Mouse (Mus musculus) layer of hippocampus, postnatal 14 days (tissue): ENCODE results near the gene Efnb2. TPM values are rescaled to one million over a fixed set of nuclear protein-coding genes. Genes with fewer than 3 reads are reported as not detected.

Source experiments
- DNase-seq, 2 experiments: peaks; one replicate each; pipeline ENCODE4 v3.0.0; 2021 to 2022; ENCODE audit warnings: low spot score in 2 of 2, mixed read lengths in 1 of 2
- total RNA-seq, 2 experiments: library from RNA; stranded (reverse); gene quantifications; 2 replicates each; pipeline ENCODE4 v1.2.3; 2021

The Efnb2 gene
- total RNA-seq, 2 experiments from 2014 or later = 31.6 to 35.0 TPM

DNA sequence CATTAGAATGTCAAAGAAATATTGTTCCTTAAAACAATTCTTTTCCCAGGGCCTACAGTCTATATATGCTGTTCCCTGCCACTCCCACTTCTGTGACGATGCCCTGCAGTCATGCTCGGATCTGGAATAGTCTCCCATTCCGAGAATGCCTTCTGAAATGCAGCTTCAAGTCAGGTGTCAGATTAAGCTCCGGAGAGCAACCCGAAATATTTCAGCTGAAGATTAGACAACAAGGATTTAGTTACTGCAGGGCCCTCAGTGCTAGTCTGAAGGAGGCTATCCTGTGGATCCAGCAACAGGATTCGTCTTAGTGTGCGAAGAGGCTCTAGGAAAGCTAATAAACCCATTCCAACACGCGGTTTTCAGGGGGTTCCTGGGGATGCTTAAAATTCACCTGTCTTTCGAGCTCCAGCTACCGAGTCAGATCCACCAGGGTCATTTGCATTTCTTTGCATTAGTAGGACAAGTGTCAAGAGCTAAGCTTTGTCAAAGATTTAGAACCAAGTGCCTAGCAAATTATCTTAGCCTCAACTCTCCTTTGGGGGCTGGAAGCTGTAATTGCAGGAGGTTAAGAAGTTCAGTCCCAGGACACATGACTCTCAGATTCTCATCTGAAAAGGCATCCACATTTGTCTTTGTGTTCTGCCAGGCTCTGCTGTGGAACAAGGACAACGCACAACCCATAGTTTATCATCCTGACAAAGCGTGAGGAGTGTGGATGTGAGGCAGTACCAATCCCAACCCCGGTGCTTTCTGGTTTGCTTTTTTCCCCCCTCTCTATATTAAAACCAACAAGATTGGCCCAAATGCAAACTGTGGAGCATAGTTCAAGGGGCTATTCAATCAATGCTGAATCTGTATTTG is 4.2 kb downstream of the Efnb2 start:
- no peak for DNase-seq

DNA sequence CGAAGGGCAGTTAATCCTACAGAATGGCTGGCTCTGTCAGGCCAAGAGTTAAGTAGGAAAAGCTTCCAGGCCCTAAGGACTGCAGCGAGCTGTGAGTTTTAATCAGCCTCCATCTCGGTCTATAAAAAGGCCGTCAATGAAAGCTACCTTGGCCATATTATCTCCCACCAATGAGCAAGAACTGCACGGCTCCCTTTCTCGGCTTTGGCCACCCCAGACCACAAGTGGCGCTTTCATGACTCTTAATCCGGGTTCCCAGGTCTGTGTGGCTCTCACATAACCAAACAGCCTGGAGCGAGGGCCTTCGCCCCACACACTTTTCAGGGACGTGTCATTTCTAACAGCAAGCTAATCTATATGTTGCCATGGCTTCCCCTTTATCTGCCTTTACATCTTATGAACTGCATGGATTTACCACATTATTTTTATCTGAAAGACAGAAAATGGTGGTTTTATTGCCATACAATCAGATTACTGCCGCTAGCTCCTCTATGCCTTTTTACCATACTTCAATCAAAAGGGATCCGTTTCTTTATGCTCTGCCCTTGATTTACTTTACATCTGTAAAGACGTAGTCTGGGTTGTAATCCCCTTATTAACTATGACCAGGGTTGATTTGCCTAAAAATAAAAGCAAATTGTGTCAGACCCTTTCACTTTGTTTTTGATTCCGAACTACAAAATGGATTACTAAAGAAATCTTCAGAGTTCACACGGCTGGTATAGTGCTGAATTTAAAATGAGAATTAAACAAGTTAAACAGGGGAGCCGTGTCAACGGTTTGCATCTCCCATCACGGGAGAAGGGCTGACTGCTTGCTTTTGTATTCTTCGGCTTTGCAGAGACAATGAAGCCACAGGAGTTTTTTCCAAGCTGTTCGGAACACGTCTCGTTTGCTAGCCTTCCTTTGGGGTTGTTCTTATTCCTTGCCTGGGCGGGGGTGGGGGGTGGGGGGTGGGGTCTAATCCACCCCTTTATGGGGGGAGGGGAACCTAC is 5.4 kb downstream of the Efnb2 start:
- DNase-seq = no peak

- DNase-seq = no peak
Observed at GRCm38 (mm10) chr8:8653906-8654489, 7.0 kb downstream of the Efnb2 start.

- DNase-seq = no peak
Observed at GRCm38 (mm10) chr8:8653343-8653742, 7.7 kb downstream of the Efnb2 start.

DNA sequence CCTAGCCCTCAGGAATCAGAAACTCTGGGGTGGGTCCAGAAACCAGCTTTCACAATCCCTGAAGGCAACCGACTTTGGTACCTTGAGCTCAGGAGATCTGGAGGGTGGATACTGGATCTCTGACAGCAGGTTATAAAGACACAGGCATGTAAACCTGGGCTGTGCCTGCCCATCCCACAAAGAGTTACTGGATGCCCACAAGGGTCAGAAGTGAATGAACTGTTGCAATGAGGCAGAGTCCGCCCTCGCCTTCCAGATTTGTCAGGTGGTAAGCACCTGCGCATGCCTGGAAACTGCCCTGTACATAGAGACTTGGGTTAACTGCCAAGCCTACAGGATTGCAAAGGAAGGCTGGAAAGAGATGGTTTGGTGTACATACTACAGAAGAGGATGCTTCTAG is 8.7 kb downstream of the Efnb2 start:
- DNase-seq = no peak

DNA sequence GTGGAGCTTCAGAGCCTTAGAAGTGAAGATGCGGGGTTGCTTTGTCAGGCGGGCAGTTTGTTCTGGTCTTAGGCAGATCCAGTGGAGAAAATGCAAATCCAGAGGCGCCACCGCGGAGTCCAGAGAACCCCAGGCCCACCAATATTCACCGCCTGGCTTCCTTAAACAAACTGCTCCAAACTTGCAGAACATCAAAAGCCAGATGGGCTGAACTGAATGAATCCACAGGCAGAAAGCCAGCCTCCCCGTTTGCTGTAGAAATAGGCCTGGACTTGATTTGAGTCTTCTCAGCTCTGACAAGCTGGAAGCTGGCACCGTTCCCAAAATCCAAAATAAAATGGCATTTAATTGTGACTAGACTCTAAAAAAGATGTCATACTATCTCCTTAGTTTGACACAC is 11.1 kb downstream of the Efnb2 start:
- peak; percentile 69 to 89 for DNase-seq

- no peak for DNase-seq
Observed at GRCm38 (mm10) chr8:8649536-8649935, 11.5 kb downstream of the Efnb2 start.

- no peak for DNase-seq
Observed at GRCm38 (mm10) chr8:8648686-8649085, 12.4 kb downstream of the Efnb2 start.

DNA sequence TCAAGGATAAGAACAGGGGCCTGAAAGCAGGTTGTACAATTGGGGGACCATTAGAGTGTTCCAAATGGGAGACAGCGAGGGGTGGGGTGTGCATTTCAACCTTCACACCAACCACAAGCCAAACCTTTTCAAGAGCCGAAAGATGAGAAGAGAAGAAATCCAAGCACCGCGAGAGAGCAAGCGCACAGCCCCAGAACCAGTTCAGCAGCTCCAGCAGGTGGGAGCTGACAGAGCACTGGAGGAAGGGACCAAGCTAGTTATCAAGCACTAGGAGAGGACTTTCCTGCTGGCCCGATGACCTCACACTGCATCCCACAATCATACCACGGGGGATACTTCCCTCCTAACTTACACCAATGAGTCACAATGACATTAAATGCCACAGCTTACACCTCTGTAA is 13.2 kb downstream of the Efnb2 start:
- DNase-seq = no peak

GRCm38 (mm10) chr8:8647319-8647718 is 13.7 kb downstream of the Efnb2 start:
- DNase-seq = no peak

DNA sequence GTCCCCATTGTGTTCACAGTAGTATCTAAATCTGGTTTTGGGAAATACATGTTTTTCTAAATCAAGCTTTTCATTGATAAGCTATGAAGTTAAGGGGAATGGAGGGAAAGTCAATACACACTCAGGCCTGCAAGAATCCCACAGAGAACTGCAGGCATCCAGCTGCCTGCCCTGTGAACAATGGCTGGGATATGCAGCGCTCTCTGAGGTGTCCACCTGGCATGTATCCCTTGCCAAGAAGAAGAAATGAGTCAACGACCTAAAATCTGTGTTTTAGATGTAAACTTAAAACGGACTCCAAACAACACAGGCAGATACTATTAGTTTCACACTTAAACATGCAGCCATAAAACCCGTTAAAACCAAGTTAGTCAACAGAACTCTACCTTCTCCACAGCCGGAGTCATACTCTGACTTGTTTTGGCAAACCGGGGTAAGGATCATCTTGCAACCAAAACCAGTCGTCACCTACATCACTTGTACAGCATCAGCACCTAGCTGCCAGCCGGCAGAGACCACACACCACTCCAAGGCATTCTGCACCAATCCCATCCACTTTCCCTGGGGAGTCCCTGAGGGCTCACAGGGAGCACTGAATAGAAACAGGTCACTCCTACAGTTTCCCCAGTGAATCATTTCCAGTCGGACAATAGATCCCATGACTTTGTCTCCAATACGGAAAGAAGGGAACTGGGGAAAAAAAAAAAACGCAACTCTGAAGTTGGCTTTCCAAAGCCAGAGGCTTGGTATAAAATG is 16.7 kb downstream of the Efnb2 start:
- no peak for DNase-seq

- DNase-seq = no peak
Observed at GRCm38 (mm10) chr8:8640264-8640588, 20.8 kb downstream of the Efnb2 start.

GRCm38 (mm10) chr8:8639569-8640263 is 21.3 kb downstream of the Efnb2 start:
- no peak for DNase-seq

DNA sequence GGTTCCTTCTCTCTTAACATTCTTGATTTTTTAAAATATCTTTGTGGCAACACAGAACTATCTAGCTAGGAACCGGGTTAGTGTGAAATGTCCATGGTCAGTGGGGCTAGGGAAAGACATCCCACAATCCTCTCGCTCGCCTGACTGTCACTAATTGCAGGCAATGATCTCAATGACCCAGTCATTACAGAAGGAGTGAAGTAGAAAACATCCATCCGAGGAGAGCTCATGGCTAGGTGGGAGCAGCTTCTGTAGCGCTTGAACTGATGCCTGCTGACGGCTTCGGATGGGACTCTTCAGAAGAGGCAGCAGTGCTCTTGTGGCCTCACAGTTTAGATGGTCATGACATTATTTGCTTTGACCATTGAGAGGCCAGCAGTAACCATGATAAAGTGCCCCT is 29.6 kb downstream of the Efnb2 start:
- no peak for DNase-seq

DNA sequence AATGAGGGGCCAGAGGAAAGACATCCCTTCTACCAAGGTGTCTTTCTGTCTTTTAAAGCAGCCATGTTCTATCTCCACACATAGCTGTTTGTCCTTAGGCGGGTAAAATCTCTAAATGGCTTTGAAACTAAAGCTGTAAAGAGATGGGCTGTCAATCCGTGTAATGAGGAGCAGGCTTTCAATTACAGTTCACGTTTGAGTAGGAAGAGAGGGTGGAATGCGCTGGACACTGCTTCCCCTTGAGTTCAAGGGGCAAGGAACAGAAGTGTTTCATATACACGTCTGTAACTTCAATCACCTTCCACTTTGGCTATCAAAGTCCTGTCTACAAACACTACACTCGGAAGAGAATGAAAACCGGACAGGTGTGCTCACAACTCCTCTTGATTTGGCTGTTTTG is 37.0 kb downstream of the Efnb2 start:
- DNase-seq = no peak

DNA sequence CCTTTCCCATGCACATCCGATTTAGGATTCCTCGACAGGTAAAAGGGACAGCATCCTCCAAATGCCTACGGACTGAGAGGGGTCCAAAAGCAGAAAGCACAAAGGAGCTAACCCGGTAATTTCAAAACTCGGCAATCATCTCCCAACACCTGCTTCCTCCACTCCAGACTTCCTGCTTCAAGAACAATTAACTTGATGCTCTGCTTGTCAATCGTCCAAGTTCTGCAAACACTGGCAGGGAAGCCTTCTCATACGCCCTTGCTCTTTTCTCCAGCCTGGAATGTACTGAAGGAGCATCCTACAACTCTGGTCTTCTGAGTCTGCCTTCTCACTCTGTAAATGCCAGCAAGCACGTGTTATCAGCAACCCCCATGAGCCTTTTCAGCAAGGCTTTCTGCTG is 37.6 kb downstream of the Efnb2 start:
- no peak for DNase-seq

DNA sequence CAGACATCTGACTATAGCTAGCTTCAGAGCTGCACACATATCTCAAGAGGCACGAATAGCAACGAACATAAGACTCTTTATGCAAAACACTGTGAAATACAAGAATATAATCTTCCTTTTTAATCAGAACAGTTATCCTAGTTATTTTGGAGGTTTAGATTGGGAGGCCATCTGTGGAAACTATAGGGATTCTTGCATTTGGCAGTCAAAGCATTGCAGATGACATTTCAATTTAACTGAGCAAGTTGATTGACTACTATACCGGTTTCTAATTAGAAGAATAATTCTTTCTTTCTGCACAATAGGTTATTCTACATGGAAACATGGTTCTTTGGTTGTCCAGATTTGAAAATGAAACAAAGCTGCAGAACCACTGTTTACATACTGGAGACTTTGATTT is 38.6 kb downstream of the Efnb2 start:
- DNase-seq = no peak

DNA sequence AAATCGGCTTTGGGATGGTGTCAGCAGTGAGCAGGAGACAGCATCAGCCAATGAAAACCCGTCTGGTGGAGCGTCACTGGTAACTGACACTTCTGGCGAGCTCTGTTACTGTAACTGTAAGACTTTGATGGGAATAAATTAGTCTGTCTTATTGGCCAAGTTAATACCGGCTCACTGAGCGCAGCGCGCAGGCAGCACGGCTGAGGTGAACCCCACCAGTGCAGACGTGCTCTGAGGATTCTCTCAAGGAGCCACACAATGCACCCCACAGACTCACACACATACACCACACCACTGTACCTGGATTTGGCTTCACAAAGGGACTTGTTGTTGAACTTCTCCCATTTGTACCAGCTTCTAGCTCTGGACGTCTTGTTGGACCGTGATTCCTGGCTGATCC is 39.0 kb downstream of the Efnb2 start:
- no peak for DNase-seq

DNA sequence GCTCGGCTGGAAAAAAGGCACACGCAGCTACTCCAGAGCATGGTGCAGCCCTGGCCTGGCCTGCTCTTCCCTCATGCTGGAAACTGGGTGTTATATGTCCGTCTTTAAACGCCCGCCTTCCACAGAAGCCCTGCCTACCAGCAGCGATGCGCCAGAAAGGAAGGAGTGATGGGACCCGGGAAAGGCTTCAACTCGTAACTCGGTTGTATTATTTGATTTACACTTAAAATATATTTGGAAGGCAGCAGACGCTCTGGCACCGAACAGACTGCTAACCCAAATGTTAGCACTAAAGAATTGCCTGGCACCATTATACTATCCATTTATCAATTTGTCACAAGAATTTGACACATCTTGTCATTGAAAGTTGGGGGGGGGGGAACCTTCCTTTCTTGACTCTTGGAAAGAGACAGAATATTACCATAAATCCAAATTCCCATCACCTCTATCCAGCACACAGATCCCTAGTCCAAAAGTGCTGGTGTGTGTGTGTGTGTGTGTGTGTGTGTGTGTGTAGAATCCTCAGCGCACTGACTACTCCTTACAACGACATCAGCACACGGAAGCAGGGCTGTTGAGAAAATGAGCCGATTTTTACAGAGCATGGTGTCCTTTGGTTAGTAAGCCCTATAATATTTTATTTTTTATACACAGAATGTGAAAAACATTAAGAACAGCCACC is 39.7 kb downstream of the Efnb2 start:
- DNase-seq = peak; percentile 38 to 74

GRCm38 (mm10) chr8:8620536-8620935 is 40.5 kb downstream of the Efnb2 start:
- DNase-seq = no peak
